Mouse (Mus musculus): ENCODE results near the gene Gm28998.
"Not testable (repeated sequence)": the region's sequence is repeated elsewhere in the genome, so short reads cannot be mapped to it uniquely, and the experiment has no call there.

Gene Gm28998

GRCm38 (mm10) chrY:7253487-7253886, at the start of gene Gm28998:
Gene Gm28998, plus strand, starts transcription at chrY:7253787.
- not testable (repeated sequence) for DNase-seq

Measured in heart, adult 11 months (tissue).